Mouse (Mus musculus) kidney, adult 2 months (tissue): Measurements from ENCODE around the gene Cblb. TPM values are rescaled to one million over a fixed set of nuclear protein-coding genes. Genes with fewer than 3 reads are reported as not detected.

Experiments
- DNase-seq: peaks from one replicate; pipeline ENCODE4 v3.0.0; 2021
- H3K27ac ChIP-seq: fragments of 200-500 bp; 2 replicates; pipeline ENCODE4 v1.5.1; 2012; ENCODE audit warnings: low read depth, low read length, control low read depth, inconsistent platforms; ENCODE audit not compliant: insufficient read depth
- H3K27me3 ChIP-seq: fragments of 200-500 bp; replicated peaks from 2 replicates; pipeline ENCODE4 v1.6.1; 2012; ENCODE audit warnings: mild to moderate bottlenecking, moderate library complexity, low read length, inconsistent platforms; ENCODE audit not compliant: control insufficient read depth, insufficient read depth
- H3K36me3 ChIP-seq: fragments of 200-500 bp; 2 replicates; pipeline ENCODE4 v1.6.1; 2012; ENCODE audit warnings: mild to moderate bottlenecking, moderate library complexity, low read length, inconsistent platforms; ENCODE audit not compliant: control insufficient read depth, insufficient read depth
- H3K4me1 ChIP-seq: fragments of 200-500 bp; 2 replicates; pipeline ENCODE4 v1.6.1; 2011; ENCODE audit warnings: low read length; ENCODE audit not compliant: control insufficient read depth, insufficient read depth
- H3K4me3 ChIP-seq: fragments of 200-500 bp; 2 replicates; pipeline ENCODE4 v1.5.1; 2011; ENCODE audit warnings: mild to moderate bottlenecking, low read depth, low read length, control low read depth; ENCODE audit not compliant: insufficient read depth
- CTCF ChIP-seq: fragments of 200-500 bp; conservative IDR thresholded peaks from 2 replicates; pipeline ENCODE4 v1.5.1; 2011; ENCODE audit warnings: low read depth, mild to moderate bottlenecking, control low read depth, low read length, moderate library complexity, mixed read lengths; ENCODE audit not compliant: insufficient read depth, insufficient read length
- POLR2A ChIP-seq: fragments of 200-500 bp; IDR thresholded peaks from one replicate; pipeline ENCODE4 v1.6.1; 2011; ENCODE audit warnings: low read depth, low read length, control low read depth
- WGBS: fragments of 180-500 bp; shearing (Covaris S2); methylation state at CpG from one replicate; pipeline ENCODE4 v1.1.7; 2018; 5-methylcytosine and 5-hydroxymethylcytosine counted together
- polyA plus RNA-seq: library from polyadenylated mRNA; depleted of rRNA; stranded (reverse); fragments of >200 nt; gene quantifications from 2 replicates; pipeline ENCODE4 v1.2.3, GENCODE M21; 2012

The Cblb gene
- polyA plus RNA-seq, 1 experiment: 8.8 TPM

- H3K36me3 ChIP-seq: no peaks in the 10 kb centered on the region
- WGBS: 58% methylated on average over 12 of the region's 12 CpGs
- TF ChIP-seq CTCF (no peak), POLR2A (no peak)
- peaks cover 19% of the 10 kb centered on the region for H3K4me1 ChIP-seq
- no peaks in the 10 kb centered on the region for H3K27me3 ChIP-seq
- no peak overlapping the region for H3K27ac ChIP-seq
- peak; percentile 58 for DNase-seq
- H3K4me3 ChIP-seq: no peak overlapping the region
Measured at GRCm38 (mm10) chr16:52064309-52065105, 33.5 kb downstream of the Cblb start.

GRCm38 (mm10) chr16:52067632-52068516 is 36.8 kb downstream of the Cblb start:
- no peak overlapping the region for H3K4me3 ChIP-seq
- peaks cover 6% of the 10 kb centered on the region; the same call in 1 of the 2 replicates for H3K4me1 ChIP-seq
- no peak overlapping the region for H3K27ac ChIP-seq
- DNase-seq: no peak
- H3K36me3 ChIP-seq: no peaks in the 10 kb centered on the region
- no peaks in the 10 kb centered on the region for H3K27me3 ChIP-seq
- WGBS: 88% methylated on average over 10 of the region's 10 CpGs
- TF ChIP-seq POLR2A (no peak), CTCF (no peak)

- no peak overlapping the region for H3K4me3 ChIP-seq
- WGBS: 89% methylated on average over 3 of the region's 3 CpGs
- H3K27ac ChIP-seq: no peak overlapping the region
- no peak for TF ChIP-seq CTCF
- TF ChIP-seq POLR2A: no peak
- no peaks in the 10 kb centered on the region for H3K36me3 ChIP-seq
- no peaks in the 10 kb centered on the region for H3K27me3 ChIP-seq
- H3K4me1 ChIP-seq: peaks cover 6% of the 10 kb centered on the region; the same call in 1 of the 2 replicates
- DNase-seq: no peak
Measured at GRCm38 (mm10) chr16:52068517-52068874, 37.5 kb downstream of the Cblb start.

GRCm38 (mm10) chr16:52069648-52070047 is 38.6 kb downstream of the Cblb start:
- WGBS: 75% methylated on average over 6 of the region's 6 CpGs
- no peak overlapping the region for H3K4me3 ChIP-seq
- H3K27me3 ChIP-seq: no peaks in the 10 kb centered on the region
- H3K27ac ChIP-seq: no peak overlapping the region
- TF ChIP-seq POLR2A (no peak), CTCF (no peak)
- no peaks in the 10 kb centered on the region for H3K36me3 ChIP-seq
- no peak for DNase-seq
- H3K4me1 ChIP-seq: peaks cover 2% of the 10 kb centered on the region; the same call in 1 of the 2 replicates

- TF ChIP-seq POLR2A (no peak), CTCF (no peak)
- Histone ChIP-seq H3K4me3 (no peak overlapping the region), H3K4me1 (peaks cover 2% of the 10 kb centered on the region; the same call in 1 of the 2 replicates), H3K27me3 (no peaks in the 10 kb centered on the region), H3K27ac (no peak overlapping the region), H3K36me3 (no peaks in the 10 kb centered on the region)
- 93% methylated on average over 5 of the region's 5 CpGs for WGBS
- DNase-seq: no peak
Measured at GRCm38 (mm10) chr16:52070128-52070527, 39.1 kb downstream of the Cblb start.

GRCm38 (mm10) chr16:52071290-52071689 is 40.3 kb downstream of the Cblb start:
- H3K4me1 ChIP-seq: peaks cover 2% of the 10 kb centered on the region; the same call in 1 of the 2 replicates
- no peak for DNase-seq
- TF ChIP-seq CTCF (no peak), POLR2A (no peak)
- H3K27ac ChIP-seq: no peak overlapping the region
- WGBS: 84% methylated on average over 2 of the region's 2 CpGs
- H3K27me3 ChIP-seq: no peaks in the 10 kb centered on the region
- H3K36me3 ChIP-seq: no peaks in the 10 kb centered on the region
- H3K4me3 ChIP-seq: no peak overlapping the region

- H3K4me1 ChIP-seq: peaks cover 2% of the 10 kb centered on the region; the same call in 1 of the 2 replicates
- no peaks in the 10 kb centered on the region for H3K27me3 ChIP-seq
- no peaks in the 10 kb centered on the region for H3K36me3 ChIP-seq
- no peak overlapping the region for H3K4me3 ChIP-seq
- WGBS: 56% methylated on average over 6 of the region's 6 CpGs
- no peak for TF ChIP-seq POLR2A
- no peak for TF ChIP-seq CTCF
- H3K27ac ChIP-seq: no peak overlapping the region
- peak; percentile 55 for DNase-seq
Measured at GRCm38 (mm10) chr16:52071766-52072209, 40.8 kb downstream of the Cblb start.
